Mouse (Mus musculus) cerebellum, adult (tissue): ENCODE results near the gene Krtcap3.

Experiments used
- ATAC-seq: cut with Nextera tagmentation; 2 replicates; pipeline ENCODE4 v1.9.2; 2017; ENCODE audit warnings: mild to moderate bottlenecking, moderate library complexity, mixed read lengths; ENCODE audit not compliant: insufficient number of reproducible peaks, low FRiP score, low TSS enrichment

The Krtcap3 gene

DNA sequence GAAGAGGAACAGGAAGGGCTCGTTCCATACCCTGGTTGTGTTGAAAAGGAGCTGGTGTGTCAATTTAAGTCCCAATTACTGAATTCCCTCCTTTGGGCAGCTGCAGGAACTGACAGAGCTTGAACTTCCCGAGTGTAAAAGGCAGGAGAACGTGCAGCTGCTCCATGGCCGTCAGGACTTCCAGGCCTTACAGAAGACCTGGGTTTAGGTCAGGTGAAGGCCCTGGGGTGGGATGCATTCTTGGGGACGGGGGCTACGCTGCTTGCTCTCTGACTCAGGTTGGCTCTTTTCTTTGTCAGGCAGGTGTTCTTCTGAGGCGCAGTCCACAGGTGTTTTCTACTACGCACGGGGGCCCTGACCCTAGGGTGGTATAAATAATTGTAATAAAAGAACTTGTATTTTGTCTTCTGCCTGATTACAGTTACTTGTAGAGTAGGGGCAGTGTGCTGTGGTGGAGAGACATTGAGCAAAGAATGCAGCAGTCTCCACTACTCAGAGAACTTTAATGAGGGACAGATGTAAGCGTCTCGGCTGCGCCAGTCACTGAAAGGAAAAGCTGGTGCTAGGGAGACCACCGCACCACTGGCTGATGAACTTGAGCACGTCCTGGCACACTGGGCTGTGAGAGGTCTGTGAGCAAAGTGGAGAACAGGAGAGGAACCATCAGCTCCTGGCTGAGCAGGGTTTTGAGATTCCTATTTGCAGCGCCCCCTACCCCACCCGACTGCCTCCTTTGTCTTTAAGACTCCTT, 1.5 kb downstream of the Krtcap3 start:
- no peak for ATAC-seq

DNA sequence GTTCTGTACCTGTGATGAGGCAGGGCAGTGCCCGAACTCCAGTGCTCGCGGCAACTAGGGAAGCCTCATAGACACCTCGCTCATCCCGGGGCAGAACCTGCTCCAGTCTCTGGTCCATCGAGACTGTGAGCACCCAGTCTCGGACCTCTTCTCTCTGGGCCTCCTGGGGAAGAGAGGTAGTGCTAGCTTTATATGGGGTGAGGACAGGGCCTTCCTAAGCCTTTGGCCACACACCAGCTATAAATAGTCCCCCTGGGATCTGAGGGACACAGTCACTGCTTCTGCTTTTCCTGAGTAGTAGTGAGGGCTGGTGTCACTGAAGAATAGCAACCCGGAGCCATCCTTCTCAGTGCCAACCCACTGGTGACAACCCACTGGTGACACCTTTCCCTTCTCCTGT, 2.3 kb downstream of the Krtcap3 start:
- ATAC-seq: no peak

DNA sequence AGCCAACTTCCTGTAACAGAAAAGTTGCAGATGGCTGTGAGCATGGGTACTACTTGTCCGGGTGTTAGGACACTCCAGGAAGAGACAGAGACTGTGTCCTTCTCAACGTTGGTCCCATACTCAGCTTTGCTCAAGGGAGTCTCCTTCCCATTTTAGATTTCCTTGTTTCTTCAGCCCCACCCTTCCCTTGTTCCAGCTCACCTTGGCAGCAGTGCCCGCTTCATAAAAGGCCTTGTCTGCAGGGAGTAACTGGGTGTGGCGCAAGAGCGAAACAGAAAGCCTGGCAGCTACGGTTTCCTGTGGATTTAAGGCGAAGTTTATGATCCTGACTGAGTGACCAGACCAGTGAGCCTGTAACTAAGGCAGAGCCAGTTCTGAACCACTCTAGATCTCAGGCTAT, 3.0 kb downstream of the Krtcap3 start:
- ATAC-seq: no peak

DNA sequence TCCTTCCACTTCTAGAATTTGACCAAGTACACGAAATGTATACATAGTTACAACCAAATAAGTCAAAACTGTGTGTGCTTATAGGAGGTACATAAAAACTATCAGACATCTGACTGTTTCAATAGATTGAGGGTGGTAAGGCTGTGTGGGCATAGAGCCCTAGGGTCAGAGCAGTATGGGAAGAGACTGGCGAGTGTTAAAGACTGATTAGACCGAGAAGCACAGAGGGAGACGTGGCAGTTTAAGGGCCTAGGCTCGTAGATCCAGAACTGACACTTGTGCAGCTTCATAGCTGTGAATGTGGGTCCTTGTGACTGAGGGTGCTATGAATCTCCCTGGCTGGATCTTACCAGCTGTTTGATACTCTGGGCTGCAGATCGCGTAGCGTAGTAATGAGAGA, 3.4 kb downstream of the Krtcap3 start:
- no peak for ATAC-seq

DNA sequence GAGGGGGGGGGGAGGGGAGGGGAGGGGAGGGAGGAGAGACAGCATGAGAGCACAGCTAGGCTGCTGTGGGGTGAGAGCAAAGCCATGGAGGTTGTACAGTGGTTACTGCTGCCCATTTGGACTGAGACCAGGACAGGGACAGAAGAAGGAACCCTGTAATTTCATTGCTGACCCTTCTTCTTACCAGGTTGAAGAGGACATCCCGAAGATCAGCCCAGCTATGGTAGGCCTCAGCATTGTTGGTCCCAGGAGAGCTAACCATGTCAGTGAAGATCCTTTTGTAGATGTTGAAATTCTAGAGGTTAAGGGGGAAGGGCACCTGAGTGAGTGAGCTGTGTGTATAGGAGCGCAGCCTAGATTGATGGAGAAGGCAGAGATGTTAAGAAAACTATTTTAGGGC, 3.9 kb downstream of the Krtcap3 start:
- ATAC-seq: no peak

DNA sequence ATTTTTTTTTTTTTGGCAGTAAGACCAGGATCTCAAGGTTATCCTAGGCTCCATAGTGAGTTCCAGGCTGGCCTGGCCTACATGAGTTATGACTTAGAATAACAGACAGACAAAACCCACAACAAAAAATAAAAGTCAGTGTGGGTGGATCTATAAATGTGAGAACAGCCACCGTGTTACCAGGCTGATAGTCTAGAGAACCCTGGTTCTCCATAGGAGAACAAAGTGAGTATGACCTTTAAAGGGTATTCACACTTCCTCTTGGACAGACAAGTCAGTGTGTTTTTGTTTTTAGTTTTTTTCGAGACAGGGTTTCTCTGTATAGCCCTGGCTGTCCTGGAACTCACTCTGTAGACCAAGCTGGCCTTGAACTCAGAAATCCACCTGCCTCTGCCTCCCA, 4.5 kb downstream of the Krtcap3 start:
- ATAC-seq: no peak

DNA sequence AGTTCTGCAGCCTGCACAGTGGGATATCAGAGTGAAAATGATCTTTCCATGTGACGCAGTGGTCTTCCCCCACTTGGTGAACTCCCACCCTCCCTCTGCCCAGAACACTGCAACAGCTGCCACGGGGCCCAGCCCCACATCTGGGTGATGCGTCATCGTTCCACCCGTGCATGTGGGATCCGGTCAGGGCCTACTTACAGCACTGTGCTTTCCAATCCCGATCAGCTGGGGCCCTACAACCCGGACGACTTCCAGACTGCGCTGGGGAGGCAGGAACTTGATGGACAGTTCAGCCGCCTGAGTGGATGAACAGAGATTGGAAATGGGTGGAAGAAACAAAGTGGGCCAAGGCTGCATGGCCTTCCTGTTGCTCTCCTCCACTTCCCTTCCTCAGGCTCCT, 6.1 kb downstream of the Krtcap3 start:
- no peak for ATAC-seq

DNA sequence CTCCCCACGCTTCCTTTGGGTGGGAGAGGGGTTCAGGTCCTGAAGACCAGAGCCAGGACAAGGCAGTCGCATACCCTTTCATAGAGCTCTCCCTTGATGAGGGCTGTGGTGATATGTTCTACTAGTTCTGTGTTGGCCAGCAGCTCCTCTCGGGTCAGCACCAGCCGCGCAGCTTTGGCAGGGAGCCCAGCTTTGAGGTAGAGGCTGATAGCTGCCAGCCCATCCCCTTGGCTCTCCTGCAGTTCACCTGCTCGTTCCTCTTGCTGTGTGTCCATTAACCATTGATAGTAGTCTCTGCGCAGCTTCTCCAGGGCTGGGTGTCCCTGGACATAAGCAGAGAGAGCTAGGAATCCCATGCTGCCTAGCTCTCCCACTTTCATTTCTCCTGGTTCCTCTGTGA, 14.6 kb downstream of the Krtcap3 start:
- no peak for ATAC-seq

DNA sequence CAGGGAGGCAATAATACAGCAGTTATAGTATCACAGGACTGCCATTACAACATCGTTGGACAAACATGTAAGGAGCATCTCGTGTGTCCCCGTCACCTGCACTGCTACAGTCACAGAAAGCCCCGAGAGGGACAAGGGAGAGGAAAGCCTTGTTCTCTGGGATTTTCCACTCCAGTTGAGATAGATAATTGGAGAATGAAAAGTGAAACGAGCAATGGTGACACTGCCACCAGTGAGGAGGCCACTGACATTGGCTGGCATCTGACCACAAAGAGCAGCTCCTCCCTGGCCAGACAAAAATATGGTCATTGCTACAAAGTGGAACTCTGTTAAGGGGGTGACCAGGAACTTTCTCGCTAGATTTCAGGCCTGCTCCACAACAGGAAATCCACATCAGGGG, 16.2 kb downstream of the Krtcap3 start:
- ATAC-seq: no peak

DNA sequence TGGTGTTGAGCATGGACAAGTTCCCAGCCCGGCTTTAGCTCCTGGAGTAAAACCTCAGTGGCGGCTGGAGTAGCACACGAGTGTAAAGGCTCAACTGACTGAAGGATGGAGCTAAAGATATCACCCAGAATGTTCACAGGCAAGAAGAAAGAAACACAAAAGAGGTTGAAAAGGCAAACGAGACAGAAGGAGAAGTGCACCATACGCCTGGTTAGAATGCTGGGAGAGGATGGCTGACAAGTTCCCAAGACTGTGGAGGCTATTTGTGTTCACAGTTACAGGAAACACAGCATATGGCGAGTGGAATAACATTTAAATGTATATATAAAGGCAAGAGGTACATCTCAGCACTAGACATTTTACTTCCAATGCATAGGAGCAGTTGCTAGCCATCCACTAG, 21.5 kb downstream of the Krtcap3 start:
- no peak for ATAC-seq

DNA sequence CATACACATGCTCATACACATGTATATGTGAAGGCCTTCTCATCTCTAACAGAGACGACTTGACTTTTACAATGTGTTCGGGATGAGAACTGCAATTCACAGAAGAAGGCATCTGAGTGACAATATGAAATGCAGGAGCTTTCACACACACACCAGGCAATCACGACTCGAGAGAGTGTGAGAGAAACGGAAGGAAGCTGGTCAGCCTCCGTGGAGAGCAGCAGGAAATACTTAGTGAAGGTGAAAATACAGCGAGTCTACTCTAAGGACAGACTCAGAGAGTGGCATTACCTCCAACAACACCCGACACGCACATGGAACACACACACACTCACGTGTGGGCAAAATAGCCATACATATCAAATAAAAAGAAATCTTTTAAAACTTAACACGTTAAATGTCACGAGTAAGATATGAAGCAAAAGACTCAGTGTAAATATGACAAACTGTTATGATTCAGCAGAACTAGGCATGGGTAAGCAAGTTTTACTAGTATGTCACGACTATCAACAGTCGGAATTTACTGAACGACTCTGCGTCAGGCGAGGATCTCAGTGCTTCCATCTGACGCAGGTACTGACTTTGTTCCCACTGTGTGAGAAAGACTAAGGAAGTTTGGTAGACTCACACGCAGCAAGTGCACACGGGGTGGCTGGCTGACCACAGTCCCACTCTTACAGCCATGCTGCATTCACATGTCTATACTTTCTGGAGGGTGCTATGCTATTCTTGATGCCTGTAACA, 27.9 kb downstream of the Krtcap3 start:
- ATAC-seq: no peak

DNA sequence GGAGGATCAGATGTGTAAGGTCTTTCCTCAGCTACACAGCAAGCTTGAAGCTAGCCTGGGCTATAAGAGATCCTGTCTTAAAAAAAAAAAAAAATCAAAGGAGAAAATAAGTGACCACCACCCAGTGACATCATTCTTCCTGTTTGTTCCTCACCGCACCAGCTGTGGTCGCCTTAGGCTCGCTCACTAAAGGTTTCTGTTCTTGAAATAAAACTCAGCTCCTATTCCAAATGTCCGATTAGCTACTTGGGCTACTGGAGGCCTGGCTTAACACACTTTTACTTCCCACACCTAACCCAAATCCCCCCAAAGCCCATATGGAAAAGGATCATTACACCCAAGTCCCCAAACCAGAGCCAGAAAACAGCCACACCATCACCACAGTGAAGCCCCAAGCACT, 36.7 kb downstream of the Krtcap3 start:
- no peak for ATAC-seq

DNA sequence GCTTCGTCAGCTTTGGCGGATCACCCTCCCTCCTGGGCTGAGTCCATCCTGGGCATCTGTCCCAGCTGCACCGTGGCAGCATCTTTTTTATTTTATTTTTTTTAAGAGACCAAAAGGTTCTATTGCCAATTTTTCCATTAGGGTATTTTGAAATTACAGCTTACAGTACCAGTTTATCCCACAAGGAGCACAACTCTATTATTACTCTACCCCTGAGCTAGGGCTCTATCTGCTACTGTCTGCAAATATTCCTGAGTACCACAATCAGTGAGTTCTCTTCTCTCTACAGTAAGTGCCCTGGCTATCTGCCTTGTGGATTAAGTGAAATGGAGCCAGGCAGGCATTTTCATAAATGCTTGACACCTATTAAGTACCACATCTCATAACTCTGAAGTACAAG, 37.2 kb downstream of the Krtcap3 start:
- no peak for ATAC-seq

DNA sequence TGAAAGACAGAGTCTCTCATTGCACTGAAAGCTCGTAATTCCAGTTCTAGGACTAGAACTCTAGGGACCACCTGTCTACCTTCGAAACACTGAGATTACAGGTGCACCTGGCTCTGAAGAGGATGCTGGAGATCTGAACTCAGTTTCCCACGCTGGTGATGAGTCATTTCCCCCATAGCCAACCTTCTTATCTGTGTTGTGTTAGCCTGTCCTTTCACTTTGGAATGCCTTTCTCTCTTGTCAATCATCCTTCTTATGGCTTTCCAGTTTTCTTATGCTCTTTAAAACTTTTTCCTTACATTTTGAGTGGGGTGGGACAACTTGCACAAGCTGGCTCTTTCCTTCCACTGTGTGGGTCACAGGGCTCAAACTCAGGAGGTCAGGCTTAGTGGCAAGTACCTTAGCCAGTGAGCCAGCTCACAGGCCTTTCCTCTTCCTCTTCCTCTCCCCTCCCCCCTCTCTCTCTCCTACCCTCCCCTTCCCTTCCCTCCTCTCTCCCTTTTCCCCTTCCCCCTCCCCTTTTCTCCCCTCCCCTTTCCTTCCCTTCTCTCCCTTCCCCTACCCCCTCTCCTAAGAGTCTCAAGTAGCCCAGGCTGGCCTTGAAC, 38.2 kb downstream of the Krtcap3 start:
- ATAC-seq: no peak

DNA sequence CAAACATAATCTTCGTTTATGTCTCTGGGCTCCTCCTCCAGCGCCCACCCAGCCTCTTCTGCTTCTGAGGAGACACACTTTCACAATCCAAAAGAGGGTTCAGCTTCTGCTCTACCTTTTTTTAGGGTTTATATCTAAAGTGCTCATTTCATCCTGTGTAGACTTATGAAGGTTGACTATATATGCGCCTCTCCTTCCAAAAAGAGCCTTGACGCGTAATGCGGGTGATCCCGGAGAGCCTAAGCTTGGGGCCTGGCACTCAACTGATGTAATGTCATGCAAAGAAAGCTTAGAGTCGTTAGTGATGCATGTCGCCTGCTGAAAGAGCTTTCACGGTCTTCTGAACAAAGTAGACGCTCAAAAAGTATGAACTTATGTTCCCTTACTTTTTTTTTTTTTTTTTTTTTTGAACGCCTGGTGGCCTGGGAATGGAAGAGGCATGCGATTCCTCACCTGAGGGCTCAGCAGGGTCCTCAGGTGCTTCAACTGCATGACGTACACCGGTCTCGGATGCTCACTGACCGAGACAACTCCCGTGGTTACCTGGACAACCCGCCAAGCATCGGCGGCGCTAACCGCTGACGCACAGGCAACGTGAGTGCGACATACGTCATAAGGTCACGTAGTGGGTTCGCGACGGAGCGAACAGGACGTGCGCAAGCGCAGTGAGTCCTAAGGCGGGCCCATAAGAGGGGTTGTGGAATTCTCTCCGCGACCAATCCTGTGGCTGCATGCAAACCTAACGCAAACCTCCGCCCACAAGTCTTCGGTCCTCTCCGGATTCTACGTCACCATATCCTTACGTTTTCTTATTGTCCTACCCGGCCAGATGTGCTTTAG, 39.2 kb downstream of the Krtcap3 start, which contains the start of gene Ift172:
Gene Ift172 (minus strand): TSS at position 596 of the 840 bp plus-strand sequence.
- ATAC-seq: peak; percentile 92

DNA sequence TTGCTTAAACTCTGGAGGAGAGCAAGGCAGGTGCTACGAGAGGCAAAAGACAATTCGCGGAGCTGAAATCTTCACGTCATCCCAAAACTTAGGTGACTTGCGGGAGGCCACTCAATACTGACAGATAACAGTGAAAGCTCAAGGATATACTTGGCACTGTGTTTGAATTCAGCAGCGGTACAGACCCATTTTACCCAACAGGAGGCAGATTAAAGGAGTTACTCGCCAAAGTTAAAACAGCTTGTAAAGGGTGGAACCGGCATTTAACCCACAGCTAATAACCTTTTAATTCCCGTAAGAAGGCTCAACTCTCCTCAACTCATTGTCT, 39.8 kb downstream of the Krtcap3 start:
- ATAC-seq: no peak

DNA sequence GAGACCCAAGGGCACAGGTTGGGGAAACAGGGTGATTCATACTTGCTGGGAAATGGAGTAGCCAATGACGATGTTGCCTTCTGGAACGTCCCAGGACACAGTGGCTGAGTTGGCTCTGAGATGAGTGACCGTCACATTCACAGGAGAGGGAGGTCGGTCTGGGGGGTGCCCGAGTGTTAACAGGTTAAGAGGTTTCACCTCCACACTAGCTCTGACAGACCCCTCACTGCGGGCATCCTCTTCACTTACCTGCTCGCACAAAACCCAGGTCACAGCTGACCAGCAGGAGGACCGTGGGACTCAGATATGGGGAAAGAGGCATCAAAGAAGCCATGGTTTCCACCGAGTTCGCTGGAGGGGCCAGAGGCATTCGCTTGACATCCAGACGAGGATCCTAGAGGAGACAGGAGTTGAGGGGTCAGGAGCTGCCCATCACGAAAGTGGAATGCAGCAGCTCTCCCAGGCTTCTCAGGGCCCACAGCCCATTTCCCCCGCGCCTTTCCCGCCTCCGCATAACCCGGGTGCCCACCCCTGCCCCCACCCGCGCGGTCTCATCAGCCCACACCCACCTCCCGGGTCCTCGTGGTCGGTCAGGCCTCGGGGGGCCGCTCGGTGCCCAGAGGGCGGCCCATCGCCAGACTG, 43.6 kb downstream of the Krtcap3 start:
- no peak for ATAC-seq

DNA sequence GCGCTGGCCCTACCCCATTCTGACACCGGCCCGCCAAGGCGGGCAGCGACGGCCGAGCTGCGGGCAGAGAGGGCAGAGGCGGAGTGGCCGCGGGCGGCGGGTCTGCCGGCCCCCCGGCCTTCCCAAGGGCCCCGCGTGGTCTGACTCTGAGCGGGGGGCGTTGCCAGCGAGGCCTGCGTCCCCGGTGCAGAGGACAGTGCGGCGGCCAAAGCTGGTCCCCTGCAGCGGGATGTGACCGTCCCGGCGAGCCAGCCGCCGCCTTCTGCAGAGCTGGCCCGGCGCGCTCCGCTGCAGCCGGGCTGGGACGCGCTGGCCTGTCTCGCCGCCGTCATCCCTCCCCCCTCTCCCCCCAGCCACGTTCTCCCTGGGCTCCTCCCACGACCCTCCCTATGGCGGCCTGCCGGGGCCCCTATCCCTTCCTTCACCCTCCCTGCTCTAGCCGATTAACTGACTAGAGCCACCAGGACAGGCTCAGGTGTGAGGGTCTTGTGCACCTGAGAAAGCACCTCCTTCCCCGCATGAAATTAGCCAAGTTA, 44.2 kb downstream of the Krtcap3 start, which contains the start of gene Fndc4:
Gene Fndc4 (minus strand): TSS at position 475 of the 536 bp plus-strand sequence.
- ATAC-seq: peak; percentile 69

DNA sequence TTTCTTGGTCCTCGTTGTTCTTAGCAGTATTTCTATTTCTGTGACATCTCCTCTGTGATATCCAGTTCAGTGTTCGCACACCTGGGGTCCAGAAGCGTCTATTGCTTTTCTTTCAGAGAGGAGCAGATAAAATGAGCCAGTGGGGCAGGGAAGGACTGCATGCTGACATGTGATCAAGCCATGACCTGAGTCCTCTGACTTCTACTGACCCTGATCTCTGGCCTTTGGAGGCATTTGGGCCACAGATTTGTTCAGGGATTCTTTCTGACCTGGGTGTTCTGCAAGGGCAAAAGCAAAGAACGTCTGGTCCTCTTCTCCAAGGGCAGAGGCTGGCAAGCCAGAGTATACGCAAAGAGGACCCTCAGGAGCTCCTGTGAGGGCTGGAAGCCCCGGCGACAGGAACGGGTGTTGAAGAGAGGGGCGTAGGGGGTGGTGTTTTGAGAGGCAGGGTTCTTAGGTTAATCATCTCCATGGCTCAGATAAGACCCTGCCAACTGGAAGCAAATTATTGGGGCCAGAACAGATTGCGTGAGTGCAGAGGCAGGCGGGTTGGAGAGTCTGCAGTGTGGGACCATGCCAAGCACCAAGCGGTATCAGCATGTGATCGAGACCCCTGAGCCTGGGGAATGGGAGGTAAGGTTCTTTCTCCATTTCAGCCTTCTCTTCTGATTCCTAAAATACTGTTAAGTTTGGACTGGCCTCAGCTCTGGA, 45.7 kb downstream of the Krtcap3 start, which contains the start of gene Gckr:
Gene Gckr (plus strand): TSS at position 397 of the 711 bp plus-strand sequence.
- no peak for ATAC-seq
